Mouse (Mus musculus) myocyte (in vitro differentiated cells): Measurements from ENCODE around the gene Qtrt1.
A peak's percentile ranks its signal among the peaks of the same experiment; 100 is the strongest.

Experiments
- E2F4 ChIP-seq: IDR thresholded peaks from one replicate; pipeline ENCODE4 v1.6.1; 2011; ENCODE audit warnings: mild to moderate bottlenecking, control low read depth, moderate library complexity; ENCODE audit not compliant: insufficient read depth
- MYOD1 ChIP-seq, 3 experiments: IDR thresholded peaks; one replicate each; pipeline ENCODE4 v1.6.1; 2011; ENCODE audit warnings: control low read depth in 2 of 3, low read depth in 2 of 3, mild to moderate bottlenecking in 2 of 3, moderate library complexity in 1 of 3; ENCODE audit not compliant: insufficient read length in 2 of 3, control insufficient read depth in 1 of 3
- POLR2A ChIP-seq: IDR thresholded peaks from one replicate; pipeline ENCODE4 v1.6.1; 2011; ENCODE audit warnings: low read depth, mild to moderate bottlenecking, control low read depth, moderate library complexity; ENCODE audit not compliant: insufficient read length
- POLR2AphosphoS2 ChIP-seq: IDR thresholded peaks from one replicate; pipeline ENCODE4 v1.6.1; 2011; ENCODE audit warnings: low read depth, control low read depth; ENCODE audit not compliant: insufficient read length
- TCF12 ChIP-seq: IDR thresholded peaks from one replicate; pipeline ENCODE4 v1.6.1; 2011; ENCODE audit warnings: mild to moderate bottlenecking, control low read depth; ENCODE audit not compliant: poor library complexity, insufficient read depth, severe bottlenecking
- USF1 ChIP-seq: IDR thresholded peaks from one replicate; pipeline ENCODE4 v1.6.1; 2011; ENCODE audit warnings: low read depth, mild to moderate bottlenecking, control low read depth, moderate library complexity

GRCm38 (mm10) chr9:21451870-21452269 lies 40.2 kb downstream of the Qtrt1 start:
- TF ChIP-seq POLR2A: no peak
- TF ChIP-seq E2F4: no peak
- TF ChIP-seq MYOD1 (IDR thresholded peaks at IDR 0.05; ENCODE audit: control insufficient read depth in 1 of 3, insufficient read length in 2 of 3, low read depth in 2 of 3): peak in 2 of 3 experiments; percentile 20 to 79
- peak; percentile 39 for TF ChIP-seq TCF12
- no peak for TF ChIP-seq POLR2AphosphoS2
- no peak for TF ChIP-seq USF1
